ENCODE assay signal across 9 mouse cellular contexts in the genomic region with DNA sequence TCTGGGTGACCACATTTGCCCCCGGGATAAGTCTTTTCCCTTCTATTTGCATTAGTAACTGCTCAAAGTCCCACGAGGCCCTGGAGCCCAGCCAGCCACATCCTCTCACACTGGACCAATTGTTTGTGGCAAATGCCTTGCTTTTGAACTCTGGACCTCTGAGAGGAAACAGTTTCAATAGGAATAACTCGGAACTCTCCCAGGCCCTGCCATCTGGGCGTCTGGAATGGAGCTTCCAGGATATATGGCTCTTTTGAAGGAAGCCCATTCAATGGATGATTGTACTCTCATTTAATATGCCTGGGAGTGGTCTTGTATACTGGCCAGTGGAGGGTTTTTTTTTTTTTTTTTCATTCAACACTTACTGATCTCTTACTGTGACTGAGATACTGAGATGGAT. TPM values are rescaled to one million over a fixed set of nuclear protein-coding genes. Genes with fewer than 3 reads are reported as not detected.
A peak's percentile ranks its signal among the peaks of the same experiment; 100 is the strongest.
DNase-seq lines count a peak whose midpoint lies in the region; ATAC-seq and TF ChIP-seq lines count a peak whose summit lies in the region.
"Had no signal": no experiment of that assay in that cellular context is flagged by ENCODE, and none has a peak within 500 bp of the region (broad histone marks: within the 10 kb centered on the region; RNA-seq: fewer than 3 reads in every experiment).

No protein-coding gene starts in this region.

- no peak for ATAC-seq in heart, embryonic 11.5 days (replicated peaks; ENCODE audit: insufficient number of reproducible peaks, low FRiP score, low TSS enrichment)
- no peak for ATAC-seq in granulocyte monocyte progenitor cell, adult 5-6 weeks (replicated peaks; ENCODE audit: poor library complexity, severe bottlenecking)

- H3K4me2 ChIP-seq in heart, embryonic 11.5 days = no peak overlapping the region
- H3K4me2 ChIP-seq: embryonic facial prominence, embryonic 12.5 days had no signal

- peaks cover 5% of the 10 kb centered on the region; the same call in 1 of the 2 replicates for H3K4me1 ChIP-seq in heart, embryonic 11.5 days (ENCODE audit: control insufficient read depth, insufficient read depth, low read length)
- H3K4me1 ChIP-seq in brown adipose tissue, adult 24 weeks (ENCODE audit: control insufficient read depth, insufficient read depth, insufficient read length, low read length) = peaks cover 30% of the 10 kb centered on the region
- H3K4me1 ChIP-seq in small intestine, adult 2 months (ENCODE audit: control insufficient read depth, insufficient read depth, insufficient read length, low read length) = peaks cover 41% of the 10 kb centered on the region
- H3K4me1 ChIP-seq: embryonic facial prominence, embryonic 12.5 days had no signal

- intact Hi-C loops in heart, postnatal 14 days (cut with DNase I) = no loop called here

- no peak for TF ChIP-seq POLR2A in small intestine, adult 2 months (IDR thresholded peaks at IDR 0.05; ENCODE audit: low read depth, low read length)

- H3K4me3 ChIP-seq in heart, embryonic 11.5 days (ENCODE audit: low read depth, low read length) = no peak overlapping the region
- no peak overlapping the region for H3K4me3 ChIP-seq in brown adipose tissue, adult 24 weeks (ENCODE audit: insufficient read depth, low read depth, low read length)
- no peak overlapping the region for H3K4me3 ChIP-seq in small intestine, adult 2 months (ENCODE audit: low read depth, low read length)
- H3K4me3 ChIP-seq: embryonic facial prominence, embryonic 12.5 days had no signal

- H3K9me3 ChIP-seq in heart, embryonic 11.5 days (replicated peaks; ENCODE audit: control insufficient read depth, low read length) = no peaks in the 10 kb centered on the region; the same call in 1 of the 2 replicates
- H3K9me3 ChIP-seq: embryonic facial prominence, embryonic 12.5 days had no signal

- peaks cover 75% of the 10 kb centered on the region for H3K27me3 ChIP-seq in heart, embryonic 11.5 days (ENCODE audit: control insufficient read depth, insufficient read depth, low read length)
- H3K27me3 ChIP-seq in small intestine, adult 2 months (ENCODE audit: control insufficient read depth, insufficient read depth, low read length) = no peaks in the 10 kb centered on the region

- no peak overlapping the region for H3K9ac ChIP-seq in heart, embryonic 11.5 days (ENCODE audit: low read depth, low read length)
- H3K9ac ChIP-seq: embryonic facial prominence, embryonic 12.5 days had no signal

- H3K36me3 ChIP-seq in heart, embryonic 11.5 days (ENCODE audit: control insufficient read depth, insufficient read depth, low read length) = no peaks in the 10 kb centered on the region
- no peaks in the 10 kb centered on the region for H3K36me3 ChIP-seq in small intestine, adult 2 months (ENCODE audit: control insufficient read depth, insufficient read depth, low read length)
- H3K36me3 ChIP-seq: embryonic facial prominence, embryonic 12.5 days had no signal

- 36% methylated on average over 4 of the region's 4 CpGs for WGBS in heart, embryonic 11.5 days (ENCODE audit: insufficient replicate concordance)
- 12% methylated on average over 4 of the region's 4 CpGs for WGBS in small intestine, adult 2 months

- peak; percentile 98 for DNase-seq in heart, adult 11 months
- DNase-seq in heart, postnatal 14 days = peak; percentile 68 to 73
- DNase-seq in kidney, postnatal 4 days = peak; percentile 80 to 88
- DNase-seq in right cerebral cortex, postnatal 36 days (ENCODE audit: low spot score in 2 of 2) = no peak

- no peak overlapping the region for H3K27ac ChIP-seq in heart, embryonic 11.5 days (ENCODE audit: low read depth, low read length)
- peak overlapping the region; percentile 15; the same call in 1 of the 2 replicates for H3K27ac ChIP-seq in brown adipose tissue, adult 24 weeks (replicated peaks; ENCODE audit: low read depth, low read length)
- H3K27ac ChIP-seq in small intestine, adult 2 months (ENCODE audit: insufficient read depth, low read depth, low read length) = peak overlapping the region; percentile 70
- H3K27ac ChIP-seq: embryonic facial prominence, embryonic 12.5 days had no signal

- no peak for TF ChIP-seq CTCF in small intestine, adult 2 months (IDR thresholded peaks at IDR 0.05; ENCODE audit: extremely low read depth, insufficient read length, insufficient replicate concordance, low read depth, low read length)

RNA-seq across cellular contexts. Expression of gene Tle3, which starts 21.0 kb away (rescaled TPM):
- polyA plus RNA-seq in heart, embryonic 11.5 days (2014; fragmentation: Nextera tagmentation; extraction: Ambion mirVana) = 9.3 and 11.4 TPM in 2 replicates
- 31.6 and 32.2 TPM in 2 replicates for polyA plus RNA-seq in brown adipose tissue, adult 24 weeks (2012; ENCODE audit: insufficient read depth, insufficient read length, missing spikeins)
- total RNA-seq in heart, postnatal 14 days (2021) = 10 to 100 TPM; 24.4 to 29.0 TPM
- 37.4 and 136 TPM in 2 replicates for polyA plus RNA-seq in small intestine, adult 2 months (2012; rRNA removed)
- 83.8 and 91.4 TPM in 2 replicates for total RNA-seq in granulocyte monocyte progenitor cell, adult 5-6 weeks (2014; fragmentation: Nextera tagmentation)
- total RNA-seq in granulocyte monocyte progenitor cell, adult 5-6 weeks (2017) = 34.6 and 40.9 TPM in 2 replicates

Comparison
In these comparisons a context has a peak if more than half of its experiments do, and no peak if none do; other contexts are left out.
1. DNase-seq: peak in heart, adult 11 months (single experiment), heart, postnatal 14 days (2 of 2) and kidney, postnatal 4 days (2 of 2); none in right cerebral cortex, postnatal 36 days (0 of 2).